Comparison of ENCODE assay signal across 21 mouse cellular contexts in genomic region chr7:112108757-112109156, GRCm38 (mm10).
"Had no signal": no experiment of that assay in that cellular context is flagged by ENCODE, and none has a peak within 500 bp of the region (broad histone marks: within the 10 kb centered on the region; RNA-seq: fewer than 3 reads in every experiment).

No protein-coding gene starts in this region.

- ATAC-seq: intestine, embryonic 15.5 days; midbrain, embryonic 13.5 days had no signal

- DNase-seq: kidney, adult 11 months; kidney, adult 8-10 months; kidney, postnatal 10 days; kidney, postnatal 4 days; layer of hippocampus, adult 9-11 months; layer of hippocampus, postnatal 36 days; lung, adult 2 months; lung, postnatal 14 days; lung, postnatal 4 days; right cerebral cortex, postnatal 14 days; spleen, adult 18-20 months; thymus, postnatal 25 days had no signal

- H3K27ac ChIP-seq: intestine, embryonic 15.5 days; kidney, embryonic 15.5 days; layer of hippocampus, adult 2 months; left cerebral cortex, adult 2 months; limb, embryonic 12.5 days; limb, embryonic 15.5 days; midbrain, embryonic 10.5 days; midbrain, embryonic 13.5 days; stomach, embryonic 15.5 days had no signal

- H3K27me3 ChIP-seq: intestine, embryonic 15.5 days; kidney, embryonic 15.5 days; limb, embryonic 12.5 days; limb, embryonic 15.5 days; midbrain, embryonic 13.5 days; stomach, embryonic 15.5 days had no signal

- H3K9me3 ChIP-seq: intestine, embryonic 15.5 days; kidney, embryonic 15.5 days; limb, embryonic 12.5 days; limb, embryonic 15.5 days; midbrain, embryonic 10.5 days; midbrain, embryonic 13.5 days; stomach, embryonic 15.5 days had no signal

- H3K4me2 ChIP-seq: intestine, embryonic 15.5 days; kidney, embryonic 15.5 days; limb, embryonic 12.5 days; limb, embryonic 15.5 days; midbrain, embryonic 13.5 days; stomach, embryonic 15.5 days had no signal

- H3K4me3 ChIP-seq: intestine, embryonic 15.5 days; kidney, embryonic 15.5 days; layer of hippocampus, adult 2 months; left cerebral cortex, adult 2 months; limb, embryonic 12.5 days; limb, embryonic 15.5 days; midbrain, embryonic 10.5 days; midbrain, embryonic 13.5 days; stomach, embryonic 15.5 days had no signal

- H3K9ac ChIP-seq: intestine, embryonic 15.5 days; kidney, embryonic 15.5 days; limb, embryonic 12.5 days; limb, embryonic 15.5 days; midbrain, embryonic 13.5 days; stomach, embryonic 15.5 days had no signal

- H3K4me1 ChIP-seq: intestine, embryonic 15.5 days; kidney, embryonic 15.5 days; limb, embryonic 12.5 days; limb, embryonic 15.5 days; midbrain, embryonic 10.5 days; midbrain, embryonic 13.5 days had no signal
